Mouse (Mus musculus) brown adipose tissue, adult 24 weeks (tissue): ENCODE data around the gene Tmem135. TPM values are rescaled to one million over a fixed set of nuclear protein-coding genes. Genes with fewer than 3 reads are reported as not detected.

Source experiments
- H3K27ac ChIP-seq: fragments of 200-500 bp; replicated peaks from 2 replicates; pipeline ENCODE4 v1.5.1; 2012; ENCODE audit warnings: low read depth, mild to moderate bottlenecking, low read length
- H3K4me1 ChIP-seq: fragments of 200-500 bp; 2 replicates; pipeline ENCODE4 v1.6.1; 2012; ENCODE audit warnings: low read length, mixed read lengths; ENCODE audit not compliant: control insufficient read depth, insufficient read depth, insufficient read length
- H3K4me3 ChIP-seq: fragments of 200-500 bp; 2 replicates; pipeline ENCODE4 v1.5.1; 2012; ENCODE audit warnings: low read depth, mild to moderate bottlenecking, low read length, moderate library complexity; ENCODE audit not compliant: insufficient read depth
- polyA plus RNA-seq: library from polyadenylated mRNA; stranded (reverse); fragments of >200 nt; gene quantifications from 2 replicates; pipeline ENCODE4 v1.2.4, GENCODE M21; 2012; ENCODE audit not compliant: missing spikeins, insufficient read depth, insufficient read length

The Tmem135 gene
- polyA plus RNA-seq, result 128 and 134 TPM in 2 replicates

- Histone ChIP-seq H3K4me1 (peaks cover 12% of the 10 kb centered on the region), H3K4me3 (peak within 1 kb of the TSS; percentile 86), H3K27ac (peak within 1 kb of the TSS; percentile 100)
Measured at GRCm38 (mm10) chr7:89404081-89404733, at the start of gene Tmem135, which contains the start of gene Fzd4. Gene Tmem135 (minus strand): TSS chr7:89404222. Gene Fzd4 (plus strand): TSS chr7:89404355.

GRCm38 (mm10) chr7:89450312-89450711 lies 46.3 kb upstream of the Tmem135 start:
- H3K4me3 ChIP-seq, result no peak overlapping the region
- no peak overlapping the region for H3K27ac ChIP-seq
- no peaks in the 10 kb centered on the region for H3K4me1 ChIP-seq

- H3K27ac ChIP-seq, result no peak overlapping the region
- no peak overlapping the region for H3K4me3 ChIP-seq
- no peaks in the 10 kb centered on the region for H3K4me1 ChIP-seq
Measured at GRCm38 (mm10) chr7:89445137-89445536, 41.1 kb upstream of the Tmem135 start.

GRCm38 (mm10) chr7:89442242-89442641 lies 38.2 kb upstream of the Tmem135 start:
- no peak overlapping the region for H3K4me3 ChIP-seq
- H3K27ac ChIP-seq, result no peak overlapping the region
- H3K4me1 ChIP-seq, result no peaks in the 10 kb centered on the region

GRCm38 (mm10) chr7:89441291-89441690 lies 37.3 kb upstream of the Tmem135 start:
- Histone ChIP-seq H3K4me1 (no peaks in the 10 kb centered on the region), H3K4me3 (no peak overlapping the region), H3K27ac (no peak overlapping the region)

GRCm38 (mm10) chr7:89437589-89437988 lies 33.6 kb upstream of the Tmem135 start:
- Histone ChIP-seq H3K27ac (no peak overlapping the region), H3K4me3 (no peak overlapping the region), H3K4me1 (no peaks in the 10 kb centered on the region)

- Histone ChIP-seq H3K27ac (no peak overlapping the region), H3K4me3 (no peak overlapping the region)
Measured at GRCm38 (mm10) chr7:89436404-89436803, 32.4 kb upstream of the Tmem135 start.

GRCm38 (mm10) chr7:89433893-89434616 lies 30.0 kb upstream of the Tmem135 start:
- Histone ChIP-seq H3K4me3 (no peak overlapping the region), H3K27ac (no peak overlapping the region), H3K4me1 (no peaks in the 10 kb centered on the region)

More at GRCm38 (mm10) chr7:89436404-89436803, 32.4 kb upstream of the Tmem135 start:
- H3K4me1 ChIP-seq, result no peaks in the 10 kb centered on the region

- Histone ChIP-seq H3K4me1 (no peaks in the 10 kb centered on the region), H3K4me3 (no peak overlapping the region), H3K27ac (no peak overlapping the region)
Measured at GRCm38 (mm10) chr7:89433193-89433892, 29.3 kb upstream of the Tmem135 start.

- Histone ChIP-seq H3K27ac (no peak overlapping the region), H3K4me1 (0 out of 2 replicates have a peak, but pooled peaks cover 3% of the 10 kb centered on the region), H3K4me3 (no peak overlapping the region)
Measured at GRCm38 (mm10) chr7:89431185-89431584, 27.2 kb upstream of the Tmem135 start.

- Histone ChIP-seq H3K27ac (no peak overlapping the region), H3K4me3 (no peak overlapping the region), H3K4me1 (0 out of 2 replicates have a peak, but pooled peaks cover 3% of the 10 kb centered on the region)
Measured at GRCm38 (mm10) chr7:89429326-89429725, 25.3 kb upstream of the Tmem135 start.

- H3K27ac ChIP-seq, result no peak overlapping the region
- H3K4me1 ChIP-seq, result 0 out of 2 replicates have a peak, but pooled peaks cover 3% of the 10 kb centered on the region
- H3K4me3 ChIP-seq, result no peak overlapping the region
Measured at GRCm38 (mm10) chr7:89428804-89429203, 24.8 kb upstream of the Tmem135 start.

- Histone ChIP-seq H3K27ac (no peak overlapping the region), H3K4me3 (no peak overlapping the region), H3K4me1 (peaks cover 5% of the 10 kb centered on the region; the same call in 1 of the 2 replicates)
Measured at GRCm38 (mm10) chr7:89427101-89427500, 23.1 kb upstream of the Tmem135 start.

GRCm38 (mm10) chr7:89425803-89426725 lies 22.0 kb upstream of the Tmem135 start:
- peaks cover 5% of the 10 kb centered on the region; the same call in 1 of the 2 replicates for H3K4me1 ChIP-seq
- no peak overlapping the region for H3K4me3 ChIP-seq
- no peak overlapping the region for H3K27ac ChIP-seq
